Comparison of ENCODE assay signal across 7 mouse cellular contexts in the genomic region with DNA sequence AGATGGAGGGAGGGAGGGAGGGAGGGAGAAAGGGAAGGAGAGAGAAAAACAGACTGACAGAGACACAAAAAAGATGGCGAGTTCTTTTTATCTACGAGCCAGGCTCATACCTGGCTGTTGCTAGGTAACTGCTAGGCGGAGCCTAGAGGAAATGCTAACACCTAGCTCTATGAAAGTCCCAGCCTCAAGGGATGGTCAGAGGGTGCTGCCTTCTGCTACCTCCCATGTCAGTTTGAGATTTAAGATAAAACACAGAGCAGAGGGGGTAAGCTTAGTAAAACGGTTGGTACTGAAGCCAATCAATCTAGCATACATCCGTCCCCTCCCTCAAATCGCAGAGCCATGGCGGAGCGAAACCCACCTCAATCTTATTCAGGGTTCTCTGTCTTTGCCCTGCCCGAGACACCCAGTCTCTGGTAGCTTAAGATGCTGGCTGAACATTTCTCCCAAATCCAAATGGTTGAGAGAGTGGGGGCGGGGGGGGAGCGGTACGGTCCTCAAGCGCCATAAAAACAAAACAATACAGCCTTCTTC. TPM values are rescaled to one million over a fixed set of nuclear protein-coding genes. Genes with fewer than 3 reads are reported as not detected.
DNase-seq lines count a peak whose midpoint lies in the region; ATAC-seq and TF ChIP-seq lines count a peak whose summit lies in the region.

No protein-coding gene starts in this region.

- 3% methylated on average over 13 of the region's 13 CpGs for WGBS in neural tube, embryonic 11.5 days
- 2% methylated on average over 13 of the region's 13 CpGs for WGBS in forebrain, embryonic 13.5 days
- 7% methylated on average over 13 of the region's 13 CpGs for WGBS in liver, embryonic 14.5 days (ENCODE audit: insufficient replicate concordance)
- 7% methylated on average over 13 of the region's 13 CpGs for WGBS in small intestine, adult 2 months

- no peaks in the 10 kb centered on the region for H3K27me3 ChIP-seq in neural tube, embryonic 11.5 days (ENCODE audit: control insufficient read depth, insufficient read depth, low read length)
- H3K27me3 ChIP-seq in forebrain, embryonic 13.5 days: no peaks in the 10 kb centered on the region
- H3K27me3 ChIP-seq in liver, embryonic 14.5 days (ENCODE audit: control insufficient read depth, insufficient read depth, low read length): peaks cover 20% of the 10 kb centered on the region
- H3K27me3 ChIP-seq in small intestine, adult 2 months (ENCODE audit: control insufficient read depth, insufficient read depth, low read length): peaks cover 7% of the 10 kb centered on the region; the same call in 1 of the 2 replicates

- peak overlapping the region; percentile 65 for H3K9ac ChIP-seq in neural tube, embryonic 11.5 days (ENCODE audit: low read length)
- peak overlapping the region; percentile 77 for H3K9ac ChIP-seq in forebrain, embryonic 13.5 days
- H3K9ac ChIP-seq in liver, embryonic 14.5 days (replicated peaks): no peak overlapping the region

- H3K36me3 ChIP-seq in neural tube, embryonic 11.5 days (ENCODE audit: control insufficient read depth, insufficient read depth, low read length): no peaks in the 10 kb centered on the region
- H3K36me3 ChIP-seq in forebrain, embryonic 13.5 days (ENCODE audit: poor library complexity, severe bottlenecking): no peaks in the 10 kb centered on the region
- no peaks in the 10 kb centered on the region for H3K36me3 ChIP-seq in liver, embryonic 14.5 days (replicated peaks; ENCODE audit: control insufficient read depth, insufficient read depth, low read depth)
- H3K36me3 ChIP-seq in small intestine, adult 2 months (ENCODE audit: control insufficient read depth, insufficient read depth, low read length): no peaks in the 10 kb centered on the region

- no peaks in the 10 kb centered on the region for H3K9me3 ChIP-seq in neural tube, embryonic 11.5 days (ENCODE audit: control insufficient read depth, low read length)
- H3K9me3 ChIP-seq in forebrain, embryonic 13.5 days (replicated peaks): no peaks in the 10 kb centered on the region
- H3K9me3 ChIP-seq in liver, embryonic 14.5 days (ENCODE audit: control insufficient read depth, low read length): no peaks in the 10 kb centered on the region

- H3K4me2 ChIP-seq in neural tube, embryonic 11.5 days (ENCODE audit: low read depth): peak overlapping the region; percentile 74
- H3K4me2 ChIP-seq in forebrain, embryonic 13.5 days: peak overlapping the region; percentile 71
- H3K4me2 ChIP-seq in liver, embryonic 14.5 days (ENCODE audit: low read depth): peak overlapping the region; percentile 60

- peak; percentile 31 for ATAC-seq in neural tube, embryonic 11.5 days (ENCODE audit: insufficient read depth, low FRiP score, low TSS enrichment)
- peak; percentile 48 for ATAC-seq in forebrain, embryonic 13.5 days
- ATAC-seq in liver, embryonic 14.5 days (ENCODE audit: insufficient read depth): no peak

- TF ChIP-seq POLR2A in small intestine, adult 2 months (IDR thresholded peaks at IDR 0.05; ENCODE audit: low read depth, low read length): no peak

- DNase-seq in neural tube, embryonic 11.5 days (ENCODE audit: low spot score): no peak
- no peak for DNase-seq in neural tube, embryonic 10.5 days (ENCODE audit: extremely low spot score, low spot score)
- DNase-seq in liver, embryonic 14.5 days (ENCODE audit: low read depth in 3 of 3, low spot score in 3 of 3): no peak
- no peak for DNase-seq in spleen, postnatal 36 days (ENCODE audit: low spot score in 2 of 2)
- DNase-seq in adipocyte (ENCODE audit: low spot score): no peak

- H3K4me3 ChIP-seq in neural tube, embryonic 11.5 days (ENCODE audit: low read depth, low read length): peak overlapping the region; percentile 40
- peak overlapping the region; percentile 51 for H3K4me3 ChIP-seq in forebrain, embryonic 13.5 days
- peak overlapping the region; percentile 32 to 37 for H3K4me3 ChIP-seq in liver, embryonic 14.5 days (ENCODE audit: insufficient read depth in 1 of 2, low read depth in 2 of 2, low read length in 2 of 2)
- H3K4me3 ChIP-seq in small intestine, adult 2 months (ENCODE audit: low read depth, low read length): peak overlapping the region; percentile 65

- peaks cover 24% of the 10 kb centered on the region for H3K4me1 ChIP-seq in neural tube, embryonic 11.5 days (ENCODE audit: control insufficient read depth, insufficient read depth, low read length)
- peaks cover 51% of the 10 kb centered on the region for H3K4me1 ChIP-seq in forebrain, embryonic 13.5 days
- peaks cover 0 to 2% of the 10 kb centered on the region in 2 experiments; a peak in 1 of 4 replicates for H3K4me1 ChIP-seq in liver, embryonic 14.5 days (replicated peaks; ENCODE audit: control insufficient read depth in 2 of 2, insufficient read depth in 2 of 2, low read length in 1 of 2)
- peaks cover 15% of the 10 kb centered on the region; the same call in 1 of the 2 replicates for H3K4me1 ChIP-seq in small intestine, adult 2 months (ENCODE audit: control insufficient read depth, insufficient read depth, insufficient read length, low read length)

- no peak for TF ChIP-seq EP300 in liver, embryonic 14.5 days (IDR thresholded peaks at IDR 0.05; ENCODE audit: low read depth)

- peak overlapping the region; percentile 94 for H3K27ac ChIP-seq in neural tube, embryonic 11.5 days (ENCODE audit: low read depth, low read length)
- H3K27ac ChIP-seq in forebrain, embryonic 13.5 days: peak overlapping the region; percentile 96
- H3K27ac ChIP-seq in liver, embryonic 14.5 days: no peak overlapping the region
- H3K27ac ChIP-seq in small intestine, adult 2 months (ENCODE audit: insufficient read depth, low read depth, low read length): peak overlapping the region; percentile 61; the same call in 1 of the 2 replicates

- TF ChIP-seq CTCF in liver, embryonic 14.5 days (IDR thresholded peaks at IDR 0.05; ENCODE audit: low read depth): no peak
- TF ChIP-seq CTCF in small intestine, adult 2 months (IDR thresholded peaks at IDR 0.05; ENCODE audit: extremely low read depth, insufficient read length, insufficient replicate concordance, low read depth, low read length): no peak

RNA-seq across cellular contexts. Expression of a gene that starts 27.0 kb away (rescaled TPM):
- 70.6 and 76.7 TPM in 2 replicates for polyA plus RNA-seq in neural tube, embryonic 11.5 days (2014; fragmentation: Nextera tagmentation; extraction: Ambion mirVana)
- 46.9 and 55.3 TPM in 2 replicates for polyA plus RNA-seq in forebrain, embryonic 13.5 days (2015; fragmentation: Nextera tagmentation; extraction: Ambion mirVana)
- polyA plus RNA-seq in liver, embryonic 14.5 days (2012; rRNA removed): 2.1 and 2.6 TPM in 2 replicates
- 2.5 and 3.0 TPM in 2 replicates for polyA plus RNA-seq in liver, embryonic 14.5 days (2014; fragmentation: Nextera tagmentation; extraction: Ambion mirVana)
- 8.7 and 12.3 TPM in 2 replicates for polyA plus RNA-seq in small intestine, adult 2 months (2012; rRNA removed)
